Mouse (Mus musculus): ENCODE results near the gene Vmn2r67.
"Not testable (repeated sequence)": the region's sequence is repeated elsewhere in the genome, so short reads cannot be mapped to it uniquely, and the experiment has no call there.

Gene Vmn2r67

GRCm38 (mm10) chr7:85155898-85156297, at the start of gene Vmn2r67:
Gene Vmn2r67 (minus strand): TSS chr7:85155998.
- DNase-seq (ENCODE audit: low spot score) = no peak

GRCm38 (mm10) chr7:85104531-85104930, 51.3 kb downstream of the Vmn2r67 start:
- DNase-seq (ENCODE audit: low spot score) = not testable (repeated sequence)

Measured in MN1 (cell line).